Mouse (Mus musculus): ENCODE data around the gene Nudt13.

Nudt13 gene

DNA sequence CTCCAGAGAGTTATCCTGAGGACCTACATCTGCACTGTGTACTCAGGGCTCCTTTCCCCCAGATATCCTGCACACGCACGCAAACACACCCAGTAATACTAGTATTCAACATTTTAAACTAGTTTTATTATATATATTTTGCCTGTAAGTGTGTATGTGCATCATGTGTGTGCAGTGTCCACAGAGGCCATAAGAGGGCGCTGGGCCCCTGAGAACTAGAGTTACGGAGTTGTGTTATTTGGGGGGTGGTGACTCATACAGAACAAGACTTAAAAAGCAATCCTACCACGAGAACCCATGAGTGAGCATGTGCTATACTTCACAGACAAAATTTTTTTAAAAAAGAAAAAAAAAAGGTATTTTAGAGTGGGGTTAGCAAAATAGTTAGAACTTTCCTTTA is 44.9 kb downstream of the Nudt13 start:
- no peak for DNase-seq (ENCODE audit: inconsistent age in 2 of 2, low spot score in 1 of 2)

DNA sequence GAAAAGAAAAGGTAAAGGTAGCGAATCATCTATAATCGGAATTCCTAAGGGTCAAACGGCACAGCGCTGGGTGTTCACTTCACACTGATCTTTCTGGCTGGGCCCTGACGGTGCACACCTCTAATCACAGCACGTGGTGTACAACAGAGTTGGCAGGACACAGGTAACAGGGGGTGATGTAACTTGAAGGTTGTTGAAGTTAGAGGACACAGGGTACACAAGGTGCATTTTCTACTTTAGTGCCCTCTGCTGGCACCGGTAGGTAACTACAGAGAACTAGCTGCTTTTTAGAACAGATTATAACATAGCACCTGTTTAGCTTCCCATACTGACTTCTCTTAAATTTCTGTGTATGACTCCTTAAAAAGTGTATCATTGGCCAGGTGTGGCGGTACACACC is 45.7 kb downstream of the Nudt13 start:
- DNase-seq (ENCODE audit: inconsistent age in 2 of 2, low spot score in 1 of 2), result peak; percentile 29 to 65

DNA sequence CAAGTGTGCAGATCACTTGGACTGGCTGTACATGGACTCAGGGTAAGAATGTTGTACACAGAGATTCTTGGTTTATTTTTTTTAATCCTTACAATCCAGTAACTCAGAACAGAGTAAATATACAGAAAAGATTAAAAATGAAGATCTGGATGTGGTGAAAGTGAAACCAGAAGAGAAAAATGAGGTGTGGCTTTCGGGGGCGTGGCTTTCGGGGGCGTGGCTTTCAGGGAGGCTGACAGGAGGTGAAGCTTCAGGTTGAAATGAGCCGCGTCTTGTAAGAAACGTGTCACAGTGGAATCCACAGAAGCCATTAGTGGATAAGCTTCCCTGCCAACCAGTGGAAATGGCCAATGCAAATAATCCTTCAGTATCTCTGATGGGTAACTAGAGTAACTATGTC is 46.4 kb downstream of the Nudt13 start:
- DNase-seq (ENCODE audit: inconsistent age in 2 of 2, low spot score in 1 of 2), result no peak

DNA sequence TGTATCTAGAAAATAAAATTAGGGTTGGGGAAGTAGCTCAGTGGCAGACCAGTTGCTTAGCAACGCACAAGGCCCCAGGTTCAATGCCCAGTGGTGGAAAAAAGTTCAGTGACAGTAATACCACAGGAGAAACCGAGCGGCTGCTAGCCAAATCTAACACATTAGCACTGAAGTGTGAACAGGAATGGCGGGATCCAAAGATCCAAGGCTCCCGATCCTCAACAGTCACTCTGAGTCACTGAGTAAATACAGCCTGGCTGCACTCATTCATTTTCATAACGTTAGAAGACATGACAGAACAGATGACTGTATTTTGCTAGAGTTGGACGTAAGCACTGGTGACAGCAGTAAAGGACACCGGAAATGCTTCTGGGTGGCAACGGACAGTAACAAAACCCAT is 51.4 kb downstream of the Nudt13 start:
- peak in 1 of 2 experiments; percentile 41 for DNase-seq (ENCODE audit: inconsistent age in 2 of 2, low spot score in 1 of 2)

DNA sequence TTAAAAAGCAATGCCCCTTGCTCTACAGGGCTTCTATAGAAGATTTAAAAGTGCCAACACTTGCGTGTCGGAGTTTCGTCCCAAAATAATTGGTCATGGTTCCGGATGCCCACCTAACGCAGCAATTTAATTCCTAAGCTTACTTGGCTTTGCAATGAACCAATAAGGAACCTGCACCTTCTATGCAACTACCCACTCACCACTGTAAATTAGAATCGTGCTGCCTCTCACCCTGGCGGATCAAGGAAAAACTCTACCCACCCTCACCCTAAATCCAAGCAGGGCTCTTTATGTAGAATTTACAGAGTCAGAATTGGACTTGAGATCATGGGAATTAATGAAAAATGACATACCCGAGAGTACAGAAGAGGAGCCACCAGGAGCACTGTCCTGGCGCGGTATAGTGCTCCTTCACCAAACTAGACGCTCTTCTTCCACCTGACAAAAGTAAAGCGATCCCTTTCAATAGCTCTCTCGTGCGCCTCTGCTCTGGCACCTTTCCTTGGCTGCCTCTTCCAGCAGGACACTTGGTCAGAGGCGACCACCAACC is 53.0 kb downstream of the Nudt13 start:
- DNase-seq (ENCODE audit: inconsistent age in 2 of 2, low spot score in 1 of 2), result no peak

DNA sequence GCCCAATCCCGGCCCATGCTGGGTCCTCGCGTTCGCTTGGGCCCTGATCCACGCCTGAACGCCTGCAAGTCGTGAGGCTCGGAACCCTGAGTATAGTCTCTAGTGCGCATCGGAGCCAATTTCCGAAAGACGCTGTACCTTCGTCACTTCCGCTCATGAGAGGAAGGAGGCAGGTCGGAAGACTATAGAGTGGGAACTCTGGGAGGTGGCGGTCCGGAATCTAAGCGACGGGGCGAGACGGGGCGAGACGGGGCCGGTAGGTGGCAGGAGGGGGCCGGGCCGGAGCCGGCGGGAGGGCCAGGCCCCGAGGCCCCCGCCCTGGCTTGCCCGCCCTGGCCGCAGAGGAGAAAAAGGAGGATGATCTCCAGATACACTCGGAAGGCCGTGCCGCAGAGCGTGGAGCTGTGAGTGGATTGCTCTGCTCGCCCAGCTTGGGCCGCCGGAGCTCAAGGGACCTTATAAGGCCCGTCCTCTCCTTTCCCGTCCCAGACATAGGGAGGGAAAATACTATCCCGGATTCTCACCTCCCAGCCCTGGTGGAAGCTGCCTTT is 53.6 kb downstream of the Nudt13 start, which contains the start of the genes Ecd and Fam149b:
Ecd (minus strand) TSS at position 131 of the 551 bp plus-strand sequence.
Fam149b (plus strand) TSS at position 172 of the 551 bp plus-strand sequence.
- DNase-seq (ENCODE audit: inconsistent age in 2 of 2, low spot score in 1 of 2), result peak; percentile 94 to 99

DNA sequence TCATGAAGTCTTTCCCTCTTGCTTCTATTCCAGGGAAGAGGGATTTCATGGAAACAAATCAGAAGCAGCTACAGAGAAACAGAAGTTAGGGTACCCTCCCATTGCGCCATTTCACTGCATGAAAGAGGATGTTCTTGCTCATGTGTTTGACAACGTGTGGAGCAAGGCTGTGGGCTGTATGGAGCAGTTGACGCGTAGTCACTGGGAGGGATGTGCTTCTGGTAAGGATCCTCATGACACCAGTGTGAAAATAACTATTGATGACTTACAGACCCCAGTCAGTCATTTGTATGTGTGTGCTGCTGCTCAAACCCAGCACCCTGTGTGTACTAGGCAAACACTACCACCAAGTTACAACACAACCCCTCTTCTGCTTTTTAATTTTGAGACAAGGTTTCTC is 68.7 kb downstream of the Nudt13 start:
- no peak for DNase-seq (ENCODE audit: inconsistent age in 2 of 2, low spot score in 1 of 2)

All from adrenal gland, adult (tissue).